Mouse (Mus musculus): ENCODE results near the gene Xrcc2. TPM values are rescaled to one million over a fixed set of nuclear protein-coding genes. Genes with fewer than 3 reads are reported as not detected.

The Xrcc2 gene
- 2.0 and 7.3 TPM in 2 replicates for polyA plus RNA-seq (2012; ENCODE audit: low replicate concordance)

GRCm38 (mm10) chr5:25705567-25706349 lies at the start of gene Xrcc2:
Gene Xrcc2 (minus strand): TSS chr5:25705825.

Other genes with a start within 250 kb of the Xrcc2 start
- 8.5 and 9.8 TPM in 2 replicates for gene Kmt2c, start 207.0 kb downstream of the Xrcc2 start, polyA plus RNA-seq (2012; ENCODE audit: low replicate concordance)
- gene Cct8l1, start 189.8 kb downstream of the Xrcc2 start, polyA plus RNA-seq (2012; ENCODE audit: low replicate concordance): not detected in 2 replicates
- gene Actr3b, start 54.2 kb upstream of the Xrcc2 start, polyA plus RNA-seq (2012; ENCODE audit: low replicate concordance): 0.69 and 0.75 TPM in 2 replicates
- not detected in 2 replicates for gene Gm21663, start 236.6 kb upstream of the Xrcc2 start, polyA plus RNA-seq (2012; ENCODE audit: low replicate concordance)
- not detected in 2 replicates for gene Gm21671, start 248.6 kb upstream of the Xrcc2 start, polyA plus RNA-seq (2012; ENCODE audit: low replicate concordance)

All from leukemia stem cell, adult 10-12 weeks (primary cell).